Mouse (Mus musculus) thymus, postnatal 36 days (tissue): ENCODE results near the gene Mical1.

ENCODE experiments used
- DNase-seq, 2 experiments: peaks; one replicate each; pipeline ENCODE4 v3.0.0; 2022; ENCODE audit warnings: mixed read lengths in 2 of 2

Gene Mical1

GRCm38 (mm10) chr10:41523386-41523785 lies 47.3 kb downstream of the Mical1 start:
- no peak for DNase-seq

GRCm38 (mm10) chr10:41525696-41526095 lies 49.6 kb downstream of the Mical1 start:
- DNase-seq: no peak

GRCm38 (mm10) chr10:41529972-41530371 lies 53.9 kb downstream of the Mical1 start:
- no peak for DNase-seq

GRCm38 (mm10) chr10:41535991-41536390 lies 59.9 kb downstream of the Mical1 start:
- DNase-seq: no peak
